Mouse (Mus musculus): Measurements from ENCODE around the gene Pex10. TPM values are rescaled to one million over a fixed set of nuclear protein-coding genes. Genes with fewer than 3 reads are reported as not detected.
A peak's percentile ranks its signal among the peaks of the same experiment; 100 is the strongest.

The Pex10 gene
- polyA plus RNA-seq (2014; fragmentation: Nextera tagmentation; extraction: Ambion mirVana): 7.1 and 13.7 TPM in 2 replicates

DNA sequence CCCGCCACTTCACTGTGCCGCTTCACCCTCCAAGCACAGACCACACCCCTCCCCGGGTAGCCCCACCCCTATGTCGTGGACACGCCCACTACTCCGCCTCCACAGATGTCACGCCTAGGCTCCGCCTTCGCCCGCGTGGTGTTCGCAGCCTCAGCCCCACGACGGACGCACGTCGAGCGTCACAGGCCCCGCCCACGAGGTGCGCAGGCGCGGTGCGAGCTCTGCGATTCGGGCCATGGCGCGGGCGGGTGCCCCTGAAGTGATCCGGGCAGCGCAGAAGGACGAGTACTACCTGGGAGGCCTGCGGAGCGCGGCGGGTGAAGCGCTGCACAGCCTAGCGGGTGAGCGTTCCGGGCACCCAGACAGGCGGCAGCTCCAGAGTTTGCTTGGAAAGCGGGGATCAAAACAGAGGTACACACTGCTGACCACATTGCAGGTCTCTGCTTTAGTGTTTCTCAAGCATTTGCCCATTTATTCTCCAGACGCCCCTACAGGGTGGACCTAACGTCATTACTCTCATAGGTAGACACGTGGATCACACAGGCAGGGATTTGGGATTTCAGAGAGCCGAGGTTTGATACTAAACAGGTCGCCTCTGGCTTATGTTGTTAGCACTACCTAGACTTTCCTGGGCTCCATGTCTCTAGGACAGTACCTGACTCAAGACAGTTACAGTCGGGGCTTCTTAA lies at the start of gene Pex10:
TSS of gene Pex10 (plus strand) at position 183 of the 689 bp plus-strand sequence.
- peak within 1 kb of the TSS; percentile 82 for H3K9ac ChIP-seq (ENCODE audit: low read depth, low read length)
- H3K27ac ChIP-seq (ENCODE audit: low read depth, low read length): peak within 1 kb of the TSS; percentile 81
- WGBS: under 1% methylated on average over 48 of the region's 48 CpGs
- peaks cover 14% of the 10 kb centered on the region; the same call in 1 of the 2 replicates for H3K4me1 ChIP-seq (ENCODE audit: control insufficient read depth, insufficient read depth, low read length)
- peak; percentile 92 for ATAC-seq (ENCODE audit: low FRiP score, low TSS enrichment)
- peak within 1 kb of the TSS; percentile 78 for H3K4me2 ChIP-seq (replicated peaks; ENCODE audit: low read depth, low read length)
- peaks cover 37% of the 10 kb centered on the region for H3K36me3 ChIP-seq (ENCODE audit: control insufficient read depth, insufficient read depth, low read length)
- no peaks in the 10 kb centered on the region for H3K27me3 ChIP-seq (ENCODE audit: control insufficient read depth, insufficient read depth, low read length)
- H3K9me3 ChIP-seq (ENCODE audit: control insufficient read depth, low read length): no peaks in the 10 kb centered on the region
- H3K4me3 ChIP-seq (ENCODE audit: low read length): peak within 1 kb of the TSS; percentile 75

DNA sequence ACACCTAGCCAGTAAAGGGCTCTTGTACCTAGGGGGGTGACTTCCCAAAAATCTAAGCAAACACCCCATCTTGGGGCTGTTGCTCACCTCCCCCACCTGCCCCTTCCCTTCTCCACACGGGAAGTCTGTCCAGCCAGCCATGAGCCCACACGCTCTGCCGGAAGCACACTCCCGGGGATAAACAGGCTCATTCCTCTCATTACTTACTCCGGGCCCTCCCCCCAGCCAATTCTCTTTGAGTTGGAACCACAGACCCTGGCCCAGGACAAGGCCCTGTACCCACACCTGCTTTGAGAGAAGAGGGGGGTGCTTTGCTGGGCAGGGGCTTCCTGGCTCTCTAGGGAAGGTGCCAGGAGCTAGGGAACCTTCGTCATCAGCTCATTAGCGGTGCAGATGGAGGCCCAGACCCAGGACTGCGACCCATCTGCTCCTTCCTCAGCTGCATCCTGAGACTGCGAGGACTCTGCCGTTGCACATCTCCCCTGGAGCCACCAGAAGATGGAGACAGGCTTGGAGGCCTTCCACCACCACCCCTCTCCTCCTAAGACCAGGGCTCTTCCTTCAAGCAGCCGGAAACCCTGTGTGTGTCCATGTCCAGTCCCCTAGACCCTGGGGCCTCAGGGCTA lies 49.5 kb upstream of the Pex10 start:
- Histone ChIP-seq H3K4me1 (ENCODE audit: control insufficient read depth, insufficient read depth, low read length) (peaks cover 15% of the 10 kb centered on the region), H3K27ac (ENCODE audit: low read depth, low read length) (no peak overlapping the region), H3K36me3 (ENCODE audit: control insufficient read depth, insufficient read depth, low read length) (no peaks in the 10 kb centered on the region), H3K4me2 (replicated peaks; ENCODE audit: low read depth, low read length) (no peak overlapping the region), H3K4me3 (ENCODE audit: low read length) (no peak overlapping the region), H3K9me3 (ENCODE audit: control insufficient read depth, low read length) (no peaks in the 10 kb centered on the region), H3K27me3 (ENCODE audit: control insufficient read depth, insufficient read depth, low read length) (0 out of 2 replicates have a peak, but pooled peaks cover 3% of the 10 kb centered on the region), H3K9ac (ENCODE audit: low read depth, low read length) (no peak overlapping the region)
- ATAC-seq (ENCODE audit: low FRiP score, low TSS enrichment): no peak
- 76% methylated on average over 11 of the region's 11 CpGs for WGBS

DNA sequence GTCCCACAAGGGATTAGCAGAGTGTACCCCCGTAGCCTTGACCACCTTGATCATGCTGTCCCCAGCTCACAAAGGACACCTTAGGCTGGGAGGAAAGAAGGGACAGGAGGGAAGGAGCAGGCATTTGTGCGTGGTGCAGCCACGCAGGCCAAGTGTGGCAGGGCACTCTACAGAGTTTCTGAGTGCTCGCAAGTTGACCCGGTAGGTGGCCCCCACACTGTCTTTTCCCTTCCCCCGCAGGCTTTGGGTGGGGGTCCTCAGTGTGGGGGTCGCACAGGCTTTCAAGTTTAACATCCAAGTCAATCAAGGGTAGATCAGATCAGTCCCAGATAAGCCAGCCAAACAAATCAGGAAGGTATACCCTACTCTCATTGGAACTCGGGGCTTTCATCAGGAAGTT lies 48.8 kb upstream of the Pex10 start:
- 65% methylated on average over 8 of the region's 8 CpGs for WGBS
- no peak overlapping the region for H3K9ac ChIP-seq (ENCODE audit: low read depth, low read length)

DNA sequence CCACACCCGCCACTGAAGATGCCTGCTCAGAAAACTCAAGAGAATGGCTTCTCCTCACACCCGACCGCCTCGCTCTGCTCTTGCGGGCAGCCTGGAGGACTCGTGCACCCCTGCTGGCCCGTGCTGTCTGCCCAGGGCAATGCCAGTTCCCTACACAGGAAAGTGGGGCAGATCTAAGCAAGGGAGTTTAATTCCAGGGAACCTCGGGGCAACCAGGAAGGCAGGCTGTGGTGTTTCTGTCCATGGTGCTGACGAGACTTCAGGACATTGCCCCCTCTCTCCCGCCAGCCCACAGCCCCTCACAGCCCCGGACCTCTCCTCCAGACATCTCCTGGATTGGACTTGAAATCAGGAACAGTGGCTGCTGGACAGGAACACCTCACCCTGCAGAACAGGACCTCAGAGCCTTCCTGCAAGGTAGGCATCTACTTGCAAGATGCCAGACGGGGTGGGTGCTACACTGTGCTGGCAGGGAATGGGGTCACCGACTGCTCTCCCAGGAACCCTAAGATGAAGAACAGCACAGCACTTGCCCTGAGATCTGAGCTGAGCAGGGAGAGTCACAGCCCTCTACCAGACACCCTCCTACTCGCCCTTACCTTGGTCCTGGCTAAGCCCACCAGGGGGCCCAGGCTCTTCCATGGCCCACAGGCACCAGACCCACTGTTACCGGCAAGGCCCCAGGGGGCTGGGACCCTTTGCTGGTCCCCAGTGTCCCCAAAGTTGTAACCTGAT lies 48.0 kb upstream of the Pex10 start:
- no peak overlapping the region for H3K9ac ChIP-seq (ENCODE audit: low read depth, low read length)
- H3K9me3 ChIP-seq (ENCODE audit: control insufficient read depth, low read length): no peaks in the 10 kb centered on the region
- ATAC-seq (ENCODE audit: low FRiP score, low TSS enrichment): peak; percentile 56
- no peak overlapping the region for H3K27ac ChIP-seq (ENCODE audit: low read depth, low read length)
- 5% methylated on average over 15 of the region's 15 CpGs for WGBS
- H3K4me1 ChIP-seq (ENCODE audit: control insufficient read depth, insufficient read depth, low read length): peaks cover 15% of the 10 kb centered on the region
- no peak overlapping the region for H3K4me3 ChIP-seq (ENCODE audit: low read length)
- H3K4me2 ChIP-seq (replicated peaks; ENCODE audit: low read depth, low read length): peak overlapping the region; percentile 17
- 0 out of 2 replicates have a peak, but pooled peaks cover 3% of the 10 kb centered on the region for H3K27me3 ChIP-seq (ENCODE audit: control insufficient read depth, insufficient read depth, low read length)
- no peaks in the 10 kb centered on the region for H3K36me3 ChIP-seq (ENCODE audit: control insufficient read depth, insufficient read depth, low read length)

More for the DNA sequence above, 48.8 kb upstream of the Pex10 start:
- no peak overlapping the region for H3K4me3 ChIP-seq (ENCODE audit: low read length)
- 0 out of 2 replicates have a peak, but pooled peaks cover 3% of the 10 kb centered on the region for H3K27me3 ChIP-seq (ENCODE audit: control insufficient read depth, insufficient read depth, low read length)
- peaks cover 15% of the 10 kb centered on the region for H3K4me1 ChIP-seq (ENCODE audit: control insufficient read depth, insufficient read depth, low read length)
- no peaks in the 10 kb centered on the region for H3K36me3 ChIP-seq (ENCODE audit: control insufficient read depth, insufficient read depth, low read length)
- ATAC-seq (ENCODE audit: low FRiP score, low TSS enrichment): no peak
- H3K27ac ChIP-seq (ENCODE audit: low read depth, low read length): no peak overlapping the region
- no peaks in the 10 kb centered on the region for H3K9me3 ChIP-seq (ENCODE audit: control insufficient read depth, low read length)
- no peak overlapping the region for H3K4me2 ChIP-seq (replicated peaks; ENCODE audit: low read depth, low read length)

DNA sequence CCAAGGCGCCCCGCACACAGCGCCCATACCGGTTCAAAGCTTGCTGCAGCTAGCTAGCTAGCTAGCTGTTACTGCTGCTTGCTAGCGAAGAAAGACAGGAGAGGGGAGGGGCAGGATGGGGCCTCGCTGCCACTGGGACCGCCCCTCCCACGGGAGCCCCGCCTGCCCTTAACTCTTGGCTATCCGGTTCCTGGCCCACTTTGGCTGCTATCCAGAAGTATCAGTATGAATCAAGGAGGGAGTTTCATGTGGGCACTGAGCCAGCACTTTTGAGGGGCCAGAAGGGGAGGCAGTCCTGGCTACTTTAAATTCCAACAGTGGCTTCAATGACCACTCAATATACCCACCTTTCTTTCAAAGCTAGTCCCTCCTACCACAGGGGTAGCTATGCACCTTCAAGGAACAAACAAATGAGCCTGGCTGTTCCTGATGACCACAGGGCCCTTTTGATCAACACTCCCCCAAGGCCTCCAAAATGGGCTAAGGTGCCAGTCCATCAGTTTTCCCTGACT lies 47.4 kb upstream of the Pex10 start:
- H3K36me3 ChIP-seq (ENCODE audit: control insufficient read depth, insufficient read depth, low read length): no peaks in the 10 kb centered on the region
- H3K4me2 ChIP-seq (replicated peaks; ENCODE audit: low read depth, low read length): peak overlapping the region; percentile 17
- no peaks in the 10 kb centered on the region for H3K9me3 ChIP-seq (ENCODE audit: control insufficient read depth, low read length)
- ATAC-seq (ENCODE audit: low FRiP score, low TSS enrichment): no peak; the same call in 1 of the 2 replicates
- 0% methylated on average over 10 of the region's 10 CpGs for WGBS
- H3K27me3 ChIP-seq (ENCODE audit: control insufficient read depth, insufficient read depth, low read length): no peaks in the 10 kb centered on the region
- H3K27ac ChIP-seq (ENCODE audit: low read depth, low read length): no peak overlapping the region
- no peak overlapping the region for H3K9ac ChIP-seq (ENCODE audit: low read depth, low read length)
- peaks cover 15% of the 10 kb centered on the region for H3K4me1 ChIP-seq (ENCODE audit: control insufficient read depth, insufficient read depth, low read length)
- H3K4me3 ChIP-seq (ENCODE audit: low read length): no peak overlapping the region

DNA sequence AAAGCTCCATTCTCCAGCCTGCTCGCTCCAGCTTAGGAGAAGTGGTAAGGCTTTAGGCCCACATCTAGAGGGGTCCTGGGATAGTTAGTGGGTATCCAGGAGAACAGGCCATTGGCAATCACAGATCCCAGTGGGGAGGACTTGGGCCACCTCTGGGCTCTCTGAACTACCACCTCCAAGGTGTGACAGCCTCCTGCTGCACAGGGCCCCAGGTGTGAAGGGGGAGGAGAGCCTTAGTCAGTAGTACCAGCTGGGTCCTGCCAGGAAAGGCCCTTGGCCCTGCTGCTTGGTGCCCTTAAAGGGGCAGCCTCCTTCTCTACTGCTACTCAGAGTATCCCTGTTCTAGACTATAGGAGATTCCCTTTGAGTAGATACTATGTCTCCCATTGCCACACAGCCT lies 46.7 kb upstream of the Pex10 start:
- Histone ChIP-seq H3K4me2 (replicated peaks; ENCODE audit: low read depth, low read length) (no peak overlapping the region), H3K9me3 (ENCODE audit: control insufficient read depth, low read length) (no peaks in the 10 kb centered on the region), H3K27ac (ENCODE audit: low read depth, low read length) (no peak overlapping the region), H3K36me3 (ENCODE audit: control insufficient read depth, insufficient read depth, low read length) (no peaks in the 10 kb centered on the region), H3K9ac (ENCODE audit: low read depth, low read length) (no peak overlapping the region), H3K4me1 (ENCODE audit: control insufficient read depth, insufficient read depth, low read length) (peaks cover 15% of the 10 kb centered on the region), H3K4me3 (ENCODE audit: low read length) (no peak overlapping the region), H3K27me3 (ENCODE audit: control insufficient read depth, insufficient read depth, low read length) (no peaks in the 10 kb centered on the region)
- no peak for ATAC-seq (ENCODE audit: low FRiP score, low TSS enrichment)
- WGBS: 59% methylated on average over 1 of the region's 1 CpGs

DNA sequence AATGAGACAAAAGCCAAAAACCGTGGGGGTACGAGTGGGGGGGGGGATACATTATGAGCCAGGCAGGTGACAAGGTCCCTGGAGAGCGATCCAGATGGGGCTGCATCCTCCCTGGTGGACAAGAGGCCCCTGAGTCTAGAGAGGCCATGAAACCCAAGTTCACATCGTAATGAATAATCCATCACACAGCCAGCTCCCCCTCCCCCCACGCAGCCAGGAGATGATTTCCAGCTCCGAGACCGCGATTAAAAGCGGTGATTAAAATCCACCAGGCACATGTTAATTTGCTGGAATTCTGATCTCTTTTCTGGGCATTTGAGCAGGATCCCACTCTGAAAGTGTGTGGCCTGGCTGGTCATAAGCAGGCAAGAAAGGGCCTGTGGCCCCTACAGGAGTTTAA lies 46.0 kb upstream of the Pex10 start:
- WGBS: 52% methylated on average over 9 of the region's 9 CpGs
- peaks cover 15% of the 10 kb centered on the region for H3K4me1 ChIP-seq (ENCODE audit: control insufficient read depth, insufficient read depth, low read length)
- no peak for ATAC-seq (ENCODE audit: low FRiP score, low TSS enrichment)
- no peaks in the 10 kb centered on the region for H3K9me3 ChIP-seq (ENCODE audit: control insufficient read depth, low read length)
- no peak overlapping the region for H3K9ac ChIP-seq (ENCODE audit: low read depth, low read length)
- no peak overlapping the region for H3K4me2 ChIP-seq (replicated peaks; ENCODE audit: low read depth, low read length)
- H3K36me3 ChIP-seq (ENCODE audit: control insufficient read depth, insufficient read depth, low read length): no peaks in the 10 kb centered on the region
- H3K27ac ChIP-seq (ENCODE audit: low read depth, low read length): no peak overlapping the region
- no peaks in the 10 kb centered on the region for H3K27me3 ChIP-seq (ENCODE audit: control insufficient read depth, insufficient read depth, low read length)
- H3K4me3 ChIP-seq (ENCODE audit: low read length): no peak overlapping the region

DNA sequence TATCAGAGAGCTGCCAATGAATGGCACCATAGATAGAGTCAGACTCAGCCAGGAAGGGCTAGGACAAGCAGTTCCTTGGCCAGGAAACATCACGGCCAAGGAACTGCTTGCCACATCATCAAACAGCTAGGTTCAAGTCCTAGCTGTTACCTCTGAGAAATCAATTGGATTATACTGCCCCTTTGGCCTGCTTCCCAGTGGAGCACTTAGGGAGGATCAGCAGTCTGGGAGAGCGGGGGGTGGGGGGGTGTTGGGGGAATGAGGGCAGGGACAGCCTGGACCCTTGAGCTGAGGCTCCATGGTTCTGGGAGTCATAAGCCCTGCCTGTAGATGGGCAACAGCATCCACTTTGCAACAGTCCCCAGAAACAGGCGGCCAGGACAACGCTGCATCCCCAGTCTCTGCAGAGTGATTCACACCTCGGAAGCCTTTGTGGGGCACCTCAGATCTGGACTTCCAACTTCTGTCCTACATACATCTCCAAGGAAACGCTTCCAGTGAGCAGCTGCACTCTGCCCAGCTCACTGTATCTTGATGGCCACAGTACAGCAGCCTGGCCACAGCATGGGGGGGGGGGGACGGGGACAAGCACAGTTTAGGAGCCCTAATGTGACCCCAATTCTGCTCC lies 44.5 kb upstream of the Pex10 start:
- peaks cover 15% of the 10 kb centered on the region for H3K4me1 ChIP-seq (ENCODE audit: control insufficient read depth, insufficient read depth, low read length)
- ATAC-seq (ENCODE audit: low FRiP score, low TSS enrichment): no peak
- H3K9me3 ChIP-seq (ENCODE audit: control insufficient read depth, low read length): 0 out of 2 replicates have a peak, but pooled peaks cover 2% of the 10 kb centered on the region
- H3K27ac ChIP-seq (ENCODE audit: low read depth, low read length): no peak overlapping the region
- 69% methylated on average over 7 of the region's 7 CpGs for WGBS
- no peaks in the 10 kb centered on the region for H3K27me3 ChIP-seq (ENCODE audit: control insufficient read depth, insufficient read depth, low read length)
- H3K4me2 ChIP-seq (replicated peaks; ENCODE audit: low read depth, low read length): no peak overlapping the region
- no peak overlapping the region for H3K4me3 ChIP-seq (ENCODE audit: low read length)
- H3K9ac ChIP-seq (ENCODE audit: low read depth, low read length): no peak overlapping the region
- no peaks in the 10 kb centered on the region for H3K36me3 ChIP-seq (ENCODE audit: control insufficient read depth, insufficient read depth, low read length)
